Mouse (Mus musculus) cortical plate, adult 2 months (tissue): ENCODE measurements around the gene Crtam.

Source experiments
- CTCF ChIP-seq: fragments of 200-500 bp; IDR thresholded peaks from 2 replicates; pipeline ENCODE4 v1.5.1; 2011; ENCODE audit warnings: mild to moderate bottlenecking, control low read depth, low read length; ENCODE audit not compliant: insufficient read depth; ENCODE audit errors: extremely low read depth
- POLR2A ChIP-seq: fragments of 200-500 bp; IDR thresholded peaks from 2 replicates; pipeline ENCODE4 v1.6.1; 2011; ENCODE audit warnings: mild to moderate bottlenecking, low read length, control low read depth; ENCODE audit not compliant: insufficient read depth; ENCODE audit errors: extremely low read depth

- TF ChIP-seq POLR2A (no peak), CTCF (no peak)
Measured at GRCm38 (mm10) chr9:41041404-41041803, 37.0 kb upstream of the Crtam start.
